Mouse (Mus musculus) MEL (cell line): Measurements from ENCODE around the gene Gna11.

Experiments
- CTCF ChIP-seq, 3 experiments: IDR thresholded peaks in 2 of 3; conservative IDR thresholded peaks in 1 of 3; 2 replicates each; pipeline ENCODE4 v1.5.1; 2011 to 2012; ENCODE audit warnings: low read length in 3 of 3, low read depth in 2 of 3, mild to moderate bottlenecking in 2 of 3, improper control_type of control experiment in 1 of 3, inconsistent platforms in 1 of 3, mixed read lengths in 1 of 3, moderate library complexity in 1 of 3; ENCODE audit not compliant: control insufficient read depth in 1 of 3, insufficient read depth in 1 of 3, poor library complexity in 1 of 3, severe bottlenecking in 1 of 3
- GATA1 ChIP-seq: IDR thresholded peaks from 2 replicates; pipeline ENCODE4 v1.6.1; 2011; ENCODE audit warnings: low read depth, low read length, improper control_type of control experiment
- MAX ChIP-seq: IDR thresholded peaks from 2 replicates; pipeline ENCODE4 v1.6.1; 2011; ENCODE audit warnings: low read length, improper control_type of control experiment
- SIN3A ChIP-seq: IDR thresholded peaks from 2 replicates; pipeline ENCODE4 v1.6.1; 2012; ENCODE audit warnings: low read length, improper control_type of control experiment, inconsistent platforms

GRCm38 (mm10) chr10:81564216-81564615 is 19.2 kb upstream of the Gna11 start:
- TF ChIP-seq SIN3A (no peak), MAX (no peak), GATA1 (no peak), CTCF (IDR thresholded peaks at IDR 0.05 in 2 of 3, conservative IDR thresholded peaks at IDR 0.05 in 1 of 3; ENCODE audit: control insufficient read depth in 1 of 3, insufficient read depth in 1 of 3, low read depth in 2 of 3, low read length in 3 of 3, poor library complexity in 1 of 3, severe bottlenecking in 1 of 3) (no peak)
